Mouse (Mus musculus) layer of hippocampus, postnatal 10 days (tissue): ENCODE measurements around the gene Gsdme. TPM values are rescaled to one million over a fixed set of nuclear protein-coding genes. Genes with fewer than 3 reads are reported as not detected.
A peak's percentile ranks its signal among the peaks of the same experiment; 100 is the strongest.

ENCODE experiments used
- DNase-seq, 2 experiments: peaks; one replicate each; pipeline ENCODE4 v3.0.0; 2021; ENCODE audit warnings: low spot score in 2 of 2
- long read RNA-seq: library from polyadenylated mRNA; stranded (forward); transcript quantifications from one replicate; pipeline ENCODE4 v2.0.0, GENCODE M21; 2023
- total RNA-seq, 2 experiments: library from RNA; stranded (reverse); gene quantifications; 2 replicates each; pipeline ENCODE4 v1.2.3; 2021

Gsdme gene
- 10 to 100 TPM; 14.6 to 15.6 TPM for total RNA-seq
- long read RNA-seq, full-length matches to known transcripts, result 14 of 134 reads
- long read RNA-seq, partial matches to known transcripts, result 5 of 134 reads
- long read RNA-seq, other reads (novel, unspliced or antisense), result 115 of 134 reads

DNA sequence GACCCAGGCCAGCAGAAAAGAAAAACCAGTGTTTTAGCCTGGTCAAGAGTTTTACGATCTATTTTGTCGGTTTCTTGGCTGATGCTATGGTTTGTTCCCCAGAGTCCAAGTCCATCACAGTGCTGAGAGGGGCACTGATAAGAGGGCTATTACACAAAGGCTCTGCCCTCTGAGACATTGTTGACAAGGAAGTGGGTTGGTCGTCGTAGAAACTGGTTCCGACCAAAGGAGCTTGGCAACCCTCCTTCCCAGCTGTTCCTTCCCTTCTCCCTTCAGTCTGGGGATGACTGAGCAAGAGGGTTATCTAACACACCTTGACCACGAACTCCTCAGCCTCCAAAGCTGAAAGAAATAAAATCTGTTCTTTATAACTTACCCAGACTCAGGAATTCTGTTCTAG lies at the start of gene Gsdme:
TSS of gene Gsdme (minus strand) at position 193 of the 400 bp plus-strand sequence.
- no peak for DNase-seq

DNA sequence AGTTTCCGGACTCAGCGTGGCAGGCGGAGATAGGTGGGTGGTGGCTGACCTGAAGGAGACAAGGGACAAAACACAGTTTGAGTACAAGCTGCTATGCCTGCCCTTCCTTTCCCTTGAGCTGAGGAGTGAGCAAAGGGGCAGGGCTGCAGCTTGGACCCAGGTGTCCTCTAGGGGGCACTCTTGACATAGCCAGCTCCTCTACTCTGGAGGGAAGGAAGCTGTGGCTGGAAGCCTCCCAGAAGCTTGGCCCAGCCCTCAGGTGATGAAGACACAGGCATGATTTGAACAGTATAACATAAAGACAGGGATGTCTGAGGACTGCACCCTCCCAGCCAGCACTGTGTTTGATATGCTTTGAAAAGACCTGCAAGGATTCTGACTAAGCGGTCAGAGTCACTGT lies 49.0 kb upstream of the Gsdme start:
- DNase-seq, result peak; percentile 76 to 82

DNA sequence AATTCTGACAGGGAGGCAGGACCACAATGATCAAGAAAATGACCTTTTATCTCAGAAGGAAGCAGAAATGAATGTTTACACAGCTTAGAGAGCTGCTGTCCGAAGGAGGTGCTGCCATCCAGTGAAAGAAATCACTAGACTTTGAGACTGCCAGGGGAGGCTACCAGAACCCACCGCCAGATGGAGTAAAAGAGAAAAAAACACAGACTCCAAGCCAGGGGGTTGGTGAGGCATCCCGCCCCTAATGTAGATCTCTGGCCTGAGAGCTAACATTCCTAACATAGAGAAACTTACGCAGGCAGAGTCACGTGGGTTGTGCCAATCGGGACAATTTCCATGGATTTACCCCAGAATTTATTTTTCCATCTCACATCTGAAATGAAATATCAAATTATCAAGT lies 45.4 kb upstream of the Gsdme start:
- DNase-seq, result peak; percentile 69 to 77

DNA sequence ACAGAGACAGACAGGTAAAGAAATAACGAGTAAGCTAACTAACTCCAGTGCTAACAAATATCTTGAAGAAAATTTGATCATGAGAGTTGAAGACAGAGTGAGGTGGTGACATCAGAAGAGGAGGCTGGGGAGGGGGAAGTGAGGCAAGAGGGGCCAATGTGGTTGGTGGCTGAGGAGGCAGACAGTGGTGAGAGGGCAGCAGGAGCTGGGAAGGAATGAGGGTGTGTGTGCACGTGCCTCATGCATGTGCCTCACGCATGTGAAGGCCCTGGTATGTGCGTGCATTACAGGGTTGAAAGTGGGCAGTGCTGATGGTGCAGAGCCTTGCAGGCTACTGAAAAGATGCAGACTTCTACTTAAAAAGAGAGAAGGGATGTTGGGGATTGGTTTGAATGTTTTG lies 43.0 kb upstream of the Gsdme start:
- DNase-seq, result no peak

DNA sequence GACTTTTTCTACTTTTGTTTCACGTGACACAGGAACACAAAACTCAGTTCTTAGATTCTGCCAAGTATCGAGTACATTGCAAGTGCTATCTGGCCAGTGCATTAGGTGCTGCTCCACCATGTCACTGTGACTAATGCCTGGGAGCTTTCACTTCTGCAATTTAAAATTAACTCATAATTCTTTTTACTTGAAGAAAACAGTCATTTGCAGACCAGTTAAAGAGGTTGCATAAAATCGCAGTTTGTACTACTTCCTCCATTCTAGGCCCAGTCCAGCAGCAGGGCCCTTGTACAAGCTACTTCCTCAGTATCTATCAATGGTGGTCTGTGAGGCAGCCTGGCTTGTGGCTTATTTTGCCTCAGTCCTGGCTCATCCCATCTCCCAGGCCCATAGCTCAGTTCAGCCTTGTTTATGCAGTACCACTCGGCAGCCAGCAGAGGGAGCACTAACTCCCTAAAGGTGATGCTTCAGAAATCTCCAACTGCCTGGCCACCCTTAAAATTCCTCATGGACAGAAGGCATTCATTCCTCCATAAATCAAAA lies 41.4 kb upstream of the Gsdme start:
- DNase-seq, result peak; percentile 88 to 89

DNA sequence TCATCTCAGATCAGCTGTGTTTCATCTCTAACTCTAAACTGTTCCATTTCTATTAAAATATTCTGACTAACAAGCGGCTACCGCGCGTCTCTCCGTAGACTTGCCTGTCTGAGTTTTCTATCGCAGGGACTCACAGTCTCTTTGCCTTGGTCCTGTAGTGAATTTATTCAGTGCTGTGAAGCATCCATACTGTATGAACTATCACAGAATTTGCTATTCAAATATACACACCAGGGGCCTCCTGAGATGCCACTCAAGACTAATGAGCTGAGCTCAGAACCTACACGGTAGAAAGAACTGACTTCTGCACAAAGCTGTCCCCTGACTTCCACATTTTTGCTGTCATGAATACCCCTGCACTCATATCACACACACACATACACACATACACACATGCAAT lies 37.5 kb upstream of the Gsdme start:
- DNase-seq, result no peak

DNA sequence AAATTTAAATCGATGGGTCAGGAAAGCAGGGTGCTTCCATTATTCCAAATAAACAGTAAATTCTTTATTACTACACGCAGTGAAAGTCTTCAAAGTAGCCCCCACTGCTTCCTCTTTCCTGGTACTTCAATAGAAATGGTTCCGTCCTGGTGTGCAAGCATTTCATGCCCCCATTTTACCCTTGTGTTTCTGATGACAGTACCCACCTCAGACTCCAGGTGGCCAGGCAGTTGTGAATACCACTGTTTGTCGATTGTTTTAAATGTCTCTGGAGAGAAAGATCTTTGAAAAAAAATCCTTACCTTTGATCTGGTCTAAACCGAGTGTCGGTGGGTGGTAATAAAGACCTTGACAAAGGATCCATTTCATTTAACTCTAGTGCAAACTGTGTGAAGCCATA lies 37.0 kb upstream of the Gsdme start:
- DNase-seq, result no peak

DNA sequence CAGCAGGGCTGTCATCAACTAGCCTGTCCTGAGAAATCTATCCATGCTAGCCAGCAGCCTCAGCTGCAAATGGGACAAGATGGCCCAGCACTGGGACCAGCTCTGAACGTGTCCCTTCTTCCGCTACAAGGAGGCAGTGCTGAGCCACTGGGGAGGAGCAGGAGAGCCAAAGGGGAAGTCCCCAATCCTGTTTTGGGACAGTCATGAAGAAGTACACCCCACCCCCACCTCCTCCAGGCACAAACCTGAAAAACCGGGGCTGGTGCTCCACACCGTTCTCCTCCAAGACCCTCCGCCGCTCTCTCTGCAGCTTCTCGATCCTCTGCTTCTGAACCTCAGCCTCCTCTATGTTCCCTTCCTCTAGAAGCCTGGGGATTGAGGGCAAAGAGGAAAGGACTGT lies 35.4 kb upstream of the Gsdme start:
- DNase-seq, result no peak

DNA sequence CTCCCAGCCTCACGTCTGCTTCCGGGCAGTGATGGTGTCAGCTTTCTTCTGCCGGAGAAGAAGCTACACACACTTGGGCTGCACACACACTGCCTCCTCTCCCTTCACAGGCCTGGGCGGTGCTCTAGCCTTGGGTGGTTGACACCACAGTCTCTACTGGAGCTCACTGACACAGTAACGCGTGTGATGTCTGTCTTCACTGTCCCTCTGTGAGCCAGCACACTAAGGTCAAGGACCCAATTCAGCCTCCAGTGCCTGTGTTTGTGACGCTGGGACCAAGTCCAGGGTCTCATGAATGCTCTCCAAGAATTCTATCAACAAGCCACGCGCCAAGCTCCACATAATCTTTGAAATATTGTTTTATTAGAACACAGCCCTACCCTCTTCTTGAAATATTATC lies 34.0 kb upstream of the Gsdme start:
- DNase-seq, result no peak

DNA sequence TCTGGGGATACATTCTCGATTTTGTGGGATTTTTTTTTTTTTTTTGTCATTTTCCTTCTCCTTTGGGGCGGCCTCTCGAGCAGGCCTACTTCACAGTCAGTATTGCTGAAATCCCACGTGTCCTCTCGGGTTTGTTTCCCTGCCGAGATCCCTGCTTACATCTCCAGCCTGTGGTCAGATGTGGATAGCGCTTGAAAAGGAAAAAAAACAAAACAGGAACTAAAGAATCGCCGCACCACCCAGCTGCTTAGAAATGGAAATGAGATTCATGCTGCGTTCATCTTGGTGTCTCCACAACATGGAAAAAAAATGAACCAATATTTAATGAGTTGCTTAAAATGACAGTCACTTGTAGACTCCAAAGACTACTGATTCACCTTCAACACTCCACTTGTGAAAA lies 31.5 kb upstream of the Gsdme start:
- no peak for DNase-seq

DNA sequence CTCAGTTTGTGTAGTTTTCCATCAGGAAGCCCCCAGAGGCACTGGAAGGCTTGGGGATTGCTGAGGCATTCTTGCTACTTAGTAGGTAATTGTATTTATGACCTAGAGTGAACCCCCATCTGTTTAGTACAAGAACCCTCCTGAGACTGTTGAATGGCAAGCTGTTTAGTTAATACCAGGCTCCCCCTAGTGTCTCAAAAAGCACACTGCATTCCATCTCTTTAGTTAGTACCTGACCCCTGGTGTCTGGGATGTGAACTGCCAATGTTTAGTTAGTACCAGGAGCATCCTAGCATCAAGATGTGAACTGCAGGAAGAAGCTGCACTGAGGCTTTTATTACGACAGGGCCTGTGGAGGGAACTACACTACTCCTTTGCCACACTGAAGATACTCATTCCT lies 30.5 kb upstream of the Gsdme start:
- DNase-seq, result peak; percentile 76 to 79

DNA sequence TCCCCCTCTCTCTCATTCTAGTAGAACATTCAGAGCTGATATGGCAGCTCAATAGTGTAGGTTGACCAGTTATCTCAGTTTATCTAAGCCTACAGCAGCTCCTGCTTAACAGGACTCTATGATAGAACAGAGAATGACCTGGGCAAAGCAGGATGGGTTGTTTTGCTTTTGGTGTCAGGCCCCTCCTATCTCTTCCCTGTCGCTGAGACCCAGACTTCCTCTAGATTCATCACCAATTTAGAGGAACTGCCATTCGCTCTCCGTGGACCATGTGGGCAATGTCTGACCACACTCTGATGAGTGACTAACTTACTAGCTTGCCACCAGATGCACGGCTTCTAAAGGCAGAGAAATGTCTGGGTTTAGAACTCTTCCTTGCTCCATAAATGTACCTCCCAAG lies 28.0 kb upstream of the Gsdme start:
- DNase-seq, result no peak

DNA sequence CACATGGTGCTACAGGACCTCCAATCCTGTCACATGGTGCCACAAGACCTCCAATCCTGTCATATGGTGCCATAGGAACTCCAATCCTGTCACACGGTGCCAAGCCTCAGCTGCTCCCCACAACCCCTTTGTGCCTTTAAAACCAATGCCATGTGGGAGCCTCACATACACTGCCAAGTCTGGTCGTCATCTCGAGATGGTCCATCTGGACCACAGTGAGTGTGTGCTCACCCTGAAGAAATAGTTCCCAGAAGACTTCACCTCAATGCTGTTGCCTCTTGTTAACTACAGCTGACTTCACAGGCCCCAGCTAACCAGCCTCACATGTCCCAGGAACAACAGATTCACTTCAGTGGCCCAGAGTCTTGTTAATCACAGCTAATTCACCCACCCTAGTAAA lies 23.2 kb upstream of the Gsdme start:
- DNase-seq, result no peak

DNA sequence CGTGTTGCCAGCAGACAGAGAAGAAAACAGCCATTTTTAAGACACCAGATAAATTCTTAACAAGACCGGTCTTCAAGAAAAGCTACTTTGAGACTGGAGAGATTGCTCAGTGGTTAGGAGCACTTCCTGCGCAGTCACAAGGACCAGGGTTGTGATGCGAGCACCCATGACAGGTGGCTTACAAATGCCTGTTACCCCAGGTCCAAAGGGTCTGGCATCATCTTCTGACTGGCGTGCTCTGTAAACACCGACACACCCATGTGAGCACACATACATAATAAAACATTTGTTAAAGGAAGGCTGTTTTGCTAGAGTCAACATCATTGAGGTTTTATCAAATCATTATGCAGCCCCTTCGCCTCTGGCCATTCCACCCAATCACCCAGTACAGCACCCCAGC lies 16.0 kb upstream of the Gsdme start:
- DNase-seq, result no peak

DNA sequence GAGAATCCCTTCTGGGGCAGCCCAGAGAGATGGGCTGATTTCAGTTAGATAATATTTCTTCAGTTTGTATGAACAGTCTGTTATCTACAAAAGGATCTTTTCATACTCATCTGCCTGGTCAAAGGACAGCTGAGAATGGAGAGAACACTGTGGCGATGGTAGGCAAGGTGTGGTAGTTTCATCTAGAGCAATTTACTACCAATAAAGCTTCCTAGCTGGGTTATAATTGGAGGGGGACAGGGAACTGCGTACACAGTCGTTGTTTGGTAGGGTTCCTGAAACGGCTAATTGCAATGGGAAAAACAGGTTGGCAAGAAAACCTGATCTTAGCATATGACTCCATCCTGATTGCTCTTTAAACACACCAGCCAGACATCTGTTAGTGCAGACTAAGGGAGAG lies 10.3 kb upstream of the Gsdme start:
- no peak for DNase-seq

DNA sequence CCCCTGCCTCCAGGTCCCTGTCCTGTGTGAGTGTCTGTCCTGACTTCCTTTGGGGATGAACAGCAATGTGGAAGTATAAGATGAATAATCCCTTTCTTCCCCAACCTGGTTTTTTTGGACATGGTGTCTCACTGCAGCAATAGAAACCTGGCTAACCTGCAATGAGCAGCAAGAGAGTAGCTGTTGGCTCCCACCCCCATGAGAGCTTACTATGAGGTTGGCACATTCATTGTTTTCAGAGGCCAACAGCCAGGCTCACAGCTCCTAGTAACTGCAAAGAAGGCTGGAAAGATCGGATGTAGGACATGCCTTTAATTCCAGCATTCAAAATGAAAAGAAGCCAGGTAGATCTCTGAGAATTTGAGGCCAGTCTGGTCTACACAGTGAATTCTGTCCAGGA lies 9.8 kb upstream of the Gsdme start:
- DNase-seq, result no peak

DNA sequence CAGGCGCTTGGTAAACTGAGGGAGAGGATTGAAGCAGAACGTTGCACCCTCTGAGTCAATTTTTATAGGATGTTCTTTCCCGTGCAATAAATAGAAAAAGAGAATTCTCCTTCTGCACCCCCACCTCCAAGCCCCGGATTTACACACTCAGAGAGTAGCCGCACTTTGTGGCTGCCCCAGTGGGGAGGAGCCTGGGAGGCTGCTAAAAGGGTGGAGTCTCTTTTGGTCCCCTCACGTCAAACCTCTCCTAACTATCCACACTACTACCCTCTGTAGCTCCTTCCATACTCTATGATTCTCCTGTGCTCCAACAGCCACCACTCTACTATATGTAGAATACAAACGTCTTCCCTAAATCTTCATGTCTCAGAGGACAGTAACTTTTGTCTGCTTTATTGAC lies 1.4 kb downstream of the Gsdme start:
- no peak for DNase-seq

DNA sequence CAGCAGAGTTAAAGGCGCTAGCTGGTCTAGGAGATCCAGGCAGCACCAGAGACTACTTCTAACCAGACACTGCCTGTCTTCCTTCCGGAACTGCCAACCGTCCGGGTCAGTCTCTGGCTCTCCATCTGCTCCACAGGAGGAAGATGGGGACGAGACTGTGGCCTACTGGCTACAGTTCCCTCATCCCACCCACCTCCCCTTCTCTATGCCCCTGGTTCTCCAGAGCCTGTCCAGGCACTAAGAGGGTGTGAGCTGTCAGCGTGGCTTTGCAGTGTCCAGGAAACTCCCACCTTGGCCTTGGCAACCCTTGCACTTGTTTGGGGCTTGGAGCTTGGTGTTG lies 1.8 kb downstream of the Gsdme start:
- no peak for DNase-seq

DNA sequence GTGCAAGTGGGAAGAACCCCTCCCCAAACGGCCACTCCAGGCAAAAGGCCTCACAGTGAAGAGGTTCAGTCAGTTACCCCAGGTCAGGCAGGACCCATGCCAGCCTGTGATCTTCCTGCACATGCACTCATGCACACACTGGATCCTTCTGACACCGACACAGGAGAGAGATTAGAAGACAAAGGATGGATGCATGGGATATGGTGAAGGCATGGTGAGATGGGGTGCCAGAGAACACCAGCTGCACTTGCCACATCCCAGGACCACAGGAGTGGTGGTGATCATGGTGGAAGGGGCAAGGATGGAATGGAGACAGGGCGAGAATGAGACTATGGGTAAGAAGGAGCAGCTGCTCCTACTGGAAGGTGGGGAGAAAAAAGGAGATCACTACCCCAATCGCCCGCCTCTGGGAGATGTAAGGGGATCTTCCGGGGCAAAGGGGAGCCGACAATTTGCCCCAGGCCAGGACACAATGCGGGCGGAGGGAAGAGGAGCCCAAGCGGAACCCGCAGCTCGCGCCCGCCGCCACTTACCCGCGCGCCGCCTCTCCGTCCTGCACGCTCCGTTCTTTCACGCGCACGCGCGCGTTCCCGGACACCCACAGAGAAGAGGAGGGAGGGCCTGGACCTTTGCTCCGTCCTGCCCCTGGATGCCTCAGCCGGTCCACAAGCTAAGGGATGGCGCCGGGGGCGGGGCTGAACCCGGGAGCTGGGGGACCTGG lies 2.3 kb downstream of the Gsdme start:
- DNase-seq, result peak; percentile 84 to 88

DNA sequence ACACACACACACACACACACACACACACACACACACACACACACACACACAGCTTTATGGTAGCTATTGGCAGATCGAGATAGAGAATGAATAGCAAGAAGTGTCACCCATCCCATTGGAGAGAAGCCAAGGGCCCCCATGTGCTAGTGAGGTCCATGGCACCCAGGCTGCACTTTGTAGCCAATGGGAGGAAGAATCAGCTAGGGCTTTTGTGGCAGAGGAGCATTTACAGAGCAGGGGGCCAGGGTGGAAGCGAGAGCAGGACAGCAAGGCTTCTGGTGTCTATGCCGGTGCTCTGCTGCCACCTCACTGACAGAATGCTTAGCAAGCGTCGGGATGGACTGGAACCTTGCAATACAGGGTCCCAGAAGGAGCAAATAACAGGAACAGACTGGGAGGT lies 8.3 kb downstream of the Gsdme start:
- DNase-seq, result no peak

DNA sequence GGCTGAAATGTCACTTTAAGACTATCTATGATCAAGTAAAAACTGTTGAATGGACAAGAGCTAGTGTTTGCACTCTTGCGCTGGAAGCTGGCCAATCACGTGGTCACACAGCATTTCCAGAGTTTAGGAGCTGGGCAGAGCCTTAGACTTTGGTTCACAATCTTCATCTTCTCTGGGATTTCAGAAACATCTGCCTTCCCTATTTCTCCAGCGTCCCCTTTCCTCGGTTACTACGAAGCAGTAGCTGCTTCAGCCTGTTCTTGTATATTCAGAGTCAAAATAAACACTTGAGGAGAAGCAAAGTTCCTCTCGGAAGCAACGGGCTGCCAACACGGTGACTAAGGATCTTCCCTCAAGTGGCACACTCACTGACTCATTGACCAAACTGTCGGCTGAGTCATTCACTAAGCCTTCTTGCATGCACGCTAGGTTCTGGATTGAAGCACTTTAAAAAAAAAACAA lies 8.9 kb downstream of the Gsdme start:
- no peak for DNase-seq

DNA sequence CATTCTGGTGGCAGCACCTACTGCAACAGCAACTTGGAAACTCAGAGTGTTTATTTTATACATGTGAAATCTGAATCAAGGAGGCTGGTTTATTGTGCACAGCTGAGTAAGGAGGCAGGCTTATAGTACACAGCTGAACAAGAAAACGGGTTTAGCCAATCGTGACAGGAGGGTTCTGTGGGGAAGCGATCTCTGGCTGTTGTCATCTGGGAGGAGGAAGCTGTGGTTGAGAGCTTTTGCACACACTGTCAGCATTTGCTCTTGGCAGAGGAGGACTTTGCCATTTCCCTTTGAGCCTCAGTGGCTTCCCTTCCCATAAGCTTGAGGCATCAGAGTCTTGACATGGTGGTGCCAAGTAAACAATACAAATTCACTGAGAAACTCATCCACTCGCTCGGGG lies 11.0 kb downstream of the Gsdme start:
- no peak for DNase-seq

DNA sequence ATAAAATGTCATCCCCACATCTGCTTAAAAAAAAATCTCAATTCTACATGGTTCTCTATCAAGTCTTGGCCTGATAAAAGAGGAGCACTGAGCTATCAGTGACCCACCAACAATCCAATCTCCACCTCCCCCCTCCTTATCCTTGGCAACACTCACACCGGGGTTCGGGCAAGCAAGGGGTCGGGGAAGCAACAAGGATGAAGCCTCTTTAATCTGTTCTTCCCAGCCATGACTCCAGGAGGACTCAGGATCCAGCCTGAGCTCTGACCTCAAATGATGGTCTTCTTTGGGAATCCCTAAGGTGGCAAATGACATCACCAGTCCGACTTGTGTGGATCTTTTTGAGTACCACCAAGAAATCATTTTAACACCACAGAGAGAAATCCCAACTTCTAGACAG lies 15.9 kb downstream of the Gsdme start:
- no peak for DNase-seq
